Mouse (Mus musculus): Measurements from ENCODE around the gene Vsx2.

GRCm38 (mm10) chr12:84530426-84530825, 39.1 kb upstream of the Vsx2 start:
- TF ChIP-seq CTCF (IDR thresholded peaks at IDR 0.05; ENCODE audit: low read depth) (no peak), EP300 (IDR thresholded peaks at IDR 0.05; ENCODE audit: low read depth) (no peak)
